Mouse (Mus musculus): ENCODE measurements around the gene Agfg1. TPM values are rescaled to one million over a fixed set of nuclear protein-coding genes. Genes with fewer than 3 reads are reported as not detected.

Gene Agfg1
- polyA plus RNA-seq, 1 experiment from 2014 or later: 18.8 TPM

DNA sequence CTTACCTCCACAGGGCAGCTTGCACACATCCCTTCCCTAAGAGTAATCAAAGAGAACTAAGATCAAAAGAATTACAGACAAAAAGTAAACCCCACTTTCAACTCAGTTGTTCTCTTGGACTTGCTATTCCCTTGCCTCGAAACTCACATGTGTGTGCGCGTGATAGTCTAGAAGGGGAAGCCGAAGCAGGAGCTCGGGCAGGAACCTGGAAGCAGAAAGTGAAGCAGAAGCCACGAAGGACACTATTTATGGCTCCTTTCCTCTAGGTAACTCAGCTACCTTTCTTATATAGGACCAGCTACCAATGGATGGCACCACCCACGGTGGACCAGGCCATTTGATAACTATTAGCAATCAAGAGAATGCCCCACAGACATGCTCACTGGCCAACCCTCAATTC lies 13.5 kb upstream of the Agfg1 start:
- ATAC-seq (ENCODE audit: low FRiP score, low TSS enrichment) (no peak), DNase-seq (ENCODE audit: low spot score) (no peak)
- Histone ChIP-seq H3K27me3 (ENCODE audit: control insufficient read depth, insufficient read depth, low read length) (no peaks in the 10 kb centered on the region), H3K4me1 (replicated peaks; ENCODE audit: control insufficient read depth, insufficient read depth) (no peaks in the 10 kb centered on the region), H3K4me3 (ENCODE audit: low read depth, low read length) (no peak overlapping the region), H3K9ac (ENCODE audit: low read length) (no peak overlapping the region), H3K9me3 (ENCODE audit: control insufficient read depth, low read length) (no peaks in the 10 kb centered on the region), H3K4me2 (replicated peaks; ENCODE audit: low read depth) (no peak overlapping the region), H3K27ac (replicated peaks) (no peak overlapping the region), H3K36me3 (ENCODE audit: control insufficient read depth, insufficient read depth, low read length) (no peaks in the 10 kb centered on the region)
- TF ChIP-seq CTCF (IDR thresholded peaks at IDR 0.05; ENCODE audit: low read depth) (no peak), EP300 (optimal IDR thresholded peaks at IDR 0.05) (no peak)
- WGBS: 93% methylated on average over 7 of the region's 7 CpGs

DNA sequence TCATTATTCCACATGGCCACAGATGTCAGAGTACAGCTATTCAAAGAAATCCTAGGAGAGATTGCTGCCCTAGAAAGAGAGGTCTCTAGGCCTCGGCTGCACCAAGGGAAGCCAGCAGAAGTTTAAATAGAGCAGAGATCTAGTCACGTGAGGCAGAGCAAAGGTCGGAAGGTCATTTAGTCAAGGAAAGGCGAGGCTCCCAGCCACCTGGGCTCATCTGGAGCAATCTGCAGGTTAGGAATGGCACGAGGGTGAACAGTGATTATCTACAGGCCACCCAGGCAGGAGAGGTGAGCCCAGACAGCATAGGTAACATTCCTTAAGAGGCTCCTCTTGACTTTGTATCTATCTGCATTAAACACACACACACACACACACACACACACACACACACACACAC lies 12.4 kb upstream of the Agfg1 start:
- Histone ChIP-seq H3K4me2 (replicated peaks; ENCODE audit: low read depth) (no peak overlapping the region), H3K9me3 (ENCODE audit: control insufficient read depth, low read length) (no peaks in the 10 kb centered on the region), H3K27me3 (ENCODE audit: control insufficient read depth, insufficient read depth, low read length) (no peaks in the 10 kb centered on the region), H3K4me3 (ENCODE audit: low read depth, low read length) (no peak overlapping the region), H3K36me3 (ENCODE audit: control insufficient read depth, insufficient read depth, low read length) (no peaks in the 10 kb centered on the region), H3K27ac (replicated peaks) (no peak overlapping the region), H3K9ac (ENCODE audit: low read length) (no peak overlapping the region), H3K4me1 (replicated peaks; ENCODE audit: control insufficient read depth, insufficient read depth) (no peaks in the 10 kb centered on the region)
- 25% methylated on average over 5 of the region's 5 CpGs for WGBS
- DNase-seq (ENCODE audit: low spot score) (peak; percentile 31), ATAC-seq (ENCODE audit: low FRiP score, low TSS enrichment) (no peak)
- TF ChIP-seq EP300 (optimal IDR thresholded peaks at IDR 0.05) (no peak), CTCF (IDR thresholded peaks at IDR 0.05; ENCODE audit: low read depth) (no peak)

DNA sequence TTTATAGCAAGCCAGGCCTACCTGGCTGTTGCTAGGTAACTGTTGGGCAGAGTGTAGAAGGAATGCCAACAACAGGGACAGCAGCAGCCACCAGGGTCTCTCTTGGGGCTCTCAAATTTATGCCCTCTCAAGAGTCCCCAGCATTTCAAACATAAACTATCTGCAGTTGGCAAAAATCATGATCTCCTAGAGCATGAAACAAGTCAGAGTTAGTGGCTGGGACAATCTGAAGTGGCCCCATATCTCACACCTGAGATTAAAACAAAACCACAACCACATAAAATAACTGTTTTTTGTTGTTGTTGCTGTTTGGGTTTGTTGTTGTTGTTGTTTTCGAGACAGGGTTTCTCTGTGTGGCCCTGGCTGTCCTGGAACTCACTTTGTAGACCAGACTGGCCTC lies 8.5 kb upstream of the Agfg1 start:
- ATAC-seq (ENCODE audit: low FRiP score, low TSS enrichment) (no peak), DNase-seq (ENCODE audit: low spot score) (no peak)
- H3K36me3 ChIP-seq (ENCODE audit: control insufficient read depth, insufficient read depth, low read length): no peaks in the 10 kb centered on the region
- H3K4me3 ChIP-seq (ENCODE audit: low read depth, low read length): no peak overlapping the region
- H3K9me3 ChIP-seq (ENCODE audit: control insufficient read depth, low read length): no peaks in the 10 kb centered on the region
- TF ChIP-seq EP300 (optimal IDR thresholded peaks at IDR 0.05) (no peak), CTCF (IDR thresholded peaks at IDR 0.05; ENCODE audit: low read depth) (no peak)
- 94% methylated on average over 1 of the region's 1 CpGs for WGBS
- H3K4me1 ChIP-seq (replicated peaks; ENCODE audit: control insufficient read depth, insufficient read depth): no peaks in the 10 kb centered on the region
- no peak overlapping the region for H3K9ac ChIP-seq (ENCODE audit: low read length)
- H3K4me2 ChIP-seq (replicated peaks; ENCODE audit: low read depth): no peak overlapping the region
- H3K27ac ChIP-seq (replicated peaks): no peak overlapping the region
- no peaks in the 10 kb centered on the region for H3K27me3 ChIP-seq (ENCODE audit: control insufficient read depth, insufficient read depth, low read length)

DNA sequence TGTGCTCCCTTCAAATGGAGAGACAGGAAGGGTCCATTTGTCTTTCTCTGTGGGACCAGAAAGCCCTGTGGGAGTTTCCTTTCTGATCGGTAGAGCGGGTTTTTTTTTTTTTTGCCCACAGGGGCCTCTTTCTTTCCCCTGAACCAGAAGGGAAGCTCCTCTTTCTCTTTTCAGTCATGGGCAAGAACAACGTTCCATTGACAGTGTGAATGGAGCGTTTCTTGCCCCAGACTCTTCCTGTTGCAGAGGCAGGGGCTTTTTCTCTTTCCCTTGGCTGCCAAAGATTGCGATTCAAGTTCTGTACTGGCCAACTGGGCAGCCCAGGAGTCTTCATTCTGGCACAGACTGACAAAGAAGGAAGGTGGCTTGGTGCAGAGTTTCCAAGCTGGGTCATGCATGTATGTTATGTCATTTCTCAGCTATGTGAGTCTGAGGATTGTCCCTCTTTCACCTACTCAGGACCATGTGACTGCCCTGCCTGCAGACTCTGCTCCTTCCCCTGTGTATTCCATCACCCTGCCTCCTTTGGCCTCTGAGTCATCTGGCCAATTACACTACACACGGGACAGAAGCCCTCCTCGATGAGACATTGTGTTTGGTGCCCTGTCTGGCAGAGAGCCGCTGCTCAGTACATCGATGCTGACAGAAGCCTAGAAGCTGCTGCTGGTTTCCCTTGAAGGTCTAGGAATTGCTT lies 7.6 kb upstream of the Agfg1 start:
- Histone ChIP-seq H3K9me3 (ENCODE audit: control insufficient read depth, low read length) (no peaks in the 10 kb centered on the region), H3K36me3 (ENCODE audit: control insufficient read depth, insufficient read depth, low read length) (no peaks in the 10 kb centered on the region), H3K9ac (ENCODE audit: low read length) (no peak overlapping the region), H3K4me3 (ENCODE audit: low read depth, low read length) (no peak overlapping the region), H3K27ac (replicated peaks) (peak overlapping the region; percentile 67), H3K27me3 (ENCODE audit: control insufficient read depth, insufficient read depth, low read length) (no peaks in the 10 kb centered on the region), H3K4me2 (replicated peaks; ENCODE audit: low read depth) (no peak overlapping the region), H3K4me1 (replicated peaks; ENCODE audit: control insufficient read depth, insufficient read depth) (no peaks in the 10 kb centered on the region)
- WGBS: 52% methylated on average over 9 of the region's 9 CpGs
- DNase-seq (ENCODE audit: low spot score) (peak; percentile 67), ATAC-seq (ENCODE audit: low FRiP score, low TSS enrichment) (peak; percentile 96)
- no peak for TF ChIP-seq CTCF (IDR thresholded peaks at IDR 0.05; ENCODE audit: low read depth)
- no peak for TF ChIP-seq EP300 (optimal IDR thresholded peaks at IDR 0.05)

DNA sequence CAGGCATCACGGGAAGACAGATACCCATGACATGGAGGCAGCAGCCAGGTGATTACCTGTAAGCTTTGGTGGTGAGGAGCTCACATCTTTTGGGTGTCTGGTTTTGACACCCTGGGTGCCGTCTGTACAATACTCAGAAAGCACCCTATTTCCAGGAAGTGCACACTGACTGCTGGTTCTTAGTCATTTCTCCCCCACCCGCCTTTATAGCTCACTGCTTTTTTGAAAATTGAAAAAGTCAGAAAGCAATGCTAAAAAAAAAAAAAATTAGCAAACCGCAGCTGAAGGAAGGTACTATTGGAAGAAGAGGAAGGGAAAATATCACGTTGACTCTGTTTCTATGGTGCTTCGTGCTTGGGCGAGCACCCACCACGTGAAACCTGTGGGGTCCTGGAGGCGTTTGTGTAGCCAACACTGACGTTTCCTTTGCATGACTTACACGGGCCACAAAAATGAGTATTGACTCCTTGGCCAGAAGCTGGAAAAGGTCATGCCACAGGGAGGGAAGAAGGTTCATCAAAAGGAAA lies 6.7 kb upstream of the Agfg1 start:
- H3K9me3 ChIP-seq (ENCODE audit: control insufficient read depth, low read length): no peaks in the 10 kb centered on the region
- no peak for ATAC-seq (ENCODE audit: low FRiP score, low TSS enrichment)
- TF ChIP-seq CTCF (IDR thresholded peaks at IDR 0.05; ENCODE audit: low read depth): no peak
- TF ChIP-seq EP300 (optimal IDR thresholded peaks at IDR 0.05): no peak
- H3K27me3 ChIP-seq (ENCODE audit: control insufficient read depth, insufficient read depth, low read length): no peaks in the 10 kb centered on the region
- WGBS: 75% methylated on average over 11 of the region's 11 CpGs
- peak overlapping the region; percentile 35; the same call in 1 of the 2 replicates for H3K27ac ChIP-seq (replicated peaks)
- no peak overlapping the region for H3K4me2 ChIP-seq (replicated peaks; ENCODE audit: low read depth)
- no peak overlapping the region for H3K4me3 ChIP-seq (ENCODE audit: low read depth, low read length)
- H3K9ac ChIP-seq (ENCODE audit: low read length): no peak overlapping the region
- no peak for DNase-seq (ENCODE audit: low spot score)
- no peaks in the 10 kb centered on the region for H3K36me3 ChIP-seq (ENCODE audit: control insufficient read depth, insufficient read depth, low read length)
- no peaks in the 10 kb centered on the region for H3K4me1 ChIP-seq (replicated peaks; ENCODE audit: control insufficient read depth, insufficient read depth)

DNA sequence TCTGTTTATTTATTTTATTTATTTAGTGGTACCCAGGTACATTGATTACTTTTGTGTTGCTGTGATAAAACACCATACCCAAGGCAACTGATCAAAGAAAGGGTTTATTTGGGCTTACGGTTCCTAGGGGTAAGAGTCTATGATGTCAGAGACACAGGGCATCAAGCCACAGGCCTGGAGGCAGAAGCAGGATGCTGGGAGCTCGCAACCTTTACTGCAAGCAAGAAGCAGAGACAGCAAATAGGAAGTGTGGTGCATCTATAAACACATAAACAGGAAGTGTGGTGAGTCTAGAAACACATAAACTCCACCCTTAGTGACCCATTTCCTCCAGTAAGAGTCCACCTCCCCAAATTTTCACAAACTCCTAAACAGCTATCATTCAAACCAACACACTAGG lies 5.8 kb upstream of the Agfg1 start:
- no peaks in the 10 kb centered on the region for H3K36me3 ChIP-seq (ENCODE audit: control insufficient read depth, insufficient read depth, low read length)
- ATAC-seq (ENCODE audit: low FRiP score, low TSS enrichment) (no peak), DNase-seq (ENCODE audit: low spot score) (no peak)
- no peak overlapping the region for H3K9ac ChIP-seq (ENCODE audit: low read length)
- no peak overlapping the region for H3K4me3 ChIP-seq (ENCODE audit: low read depth, low read length)
- no peaks in the 10 kb centered on the region for H3K4me1 ChIP-seq (replicated peaks; ENCODE audit: control insufficient read depth, insufficient read depth)
- H3K27me3 ChIP-seq (ENCODE audit: control insufficient read depth, insufficient read depth, low read length): no peaks in the 10 kb centered on the region
- TF ChIP-seq EP300 (optimal IDR thresholded peaks at IDR 0.05) (no peak), CTCF (IDR thresholded peaks at IDR 0.05; ENCODE audit: low read depth) (no peak)
- no peaks in the 10 kb centered on the region for H3K9me3 ChIP-seq (ENCODE audit: control insufficient read depth, low read length)
- H3K27ac ChIP-seq (replicated peaks): no peak overlapping the region
- 92% methylated on average over 2 of the region's 2 CpGs for WGBS
- H3K4me2 ChIP-seq (replicated peaks; ENCODE audit: low read depth): no peak overlapping the region
